1 mouse cellular context compared by ENCODE assay signal in the genomic region with DNA sequence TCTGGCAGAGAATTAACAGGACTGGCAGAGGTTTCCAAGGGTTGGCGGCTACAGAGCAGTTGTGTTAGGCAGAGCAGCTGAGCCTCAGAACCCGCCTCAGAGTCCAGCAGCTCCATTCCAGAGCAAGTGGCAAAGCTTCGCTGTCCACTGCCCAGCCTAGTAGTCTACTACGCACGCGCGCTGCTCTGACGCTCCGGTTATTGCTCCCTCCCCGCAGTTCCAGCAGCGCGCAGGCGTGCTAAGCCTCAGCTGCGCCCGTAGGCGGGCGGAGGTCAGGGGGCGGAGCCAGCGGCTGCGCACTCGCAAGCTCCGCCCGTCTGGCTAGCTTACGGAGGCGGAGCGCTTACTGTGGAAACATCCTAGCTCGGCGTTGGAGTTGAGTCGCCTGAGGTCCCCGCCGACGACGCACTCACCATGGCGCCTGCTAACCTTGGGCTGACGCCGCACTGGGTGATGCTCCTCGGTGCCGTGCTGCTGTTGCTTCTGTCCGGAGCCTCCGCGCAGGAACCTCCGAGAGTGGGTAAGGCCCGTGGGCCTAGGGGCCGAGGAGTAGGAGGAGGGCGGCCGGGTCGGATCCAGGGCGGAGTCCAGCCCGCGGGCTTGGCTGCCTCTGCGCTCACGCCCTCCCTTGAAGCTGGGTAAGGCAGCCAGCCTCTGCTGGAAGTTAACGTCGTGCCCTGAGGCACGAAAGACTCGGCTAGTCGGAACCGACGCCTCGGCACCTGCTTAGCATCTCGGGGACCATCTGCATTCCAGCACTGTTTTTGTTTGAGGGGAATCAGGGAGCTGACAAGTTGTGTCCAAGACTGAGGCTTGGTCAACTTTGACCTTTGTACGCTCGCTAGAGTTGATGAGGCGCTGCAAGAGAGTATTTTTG.
A peak's percentile ranks its signal among the peaks of the same experiment; 100 is the strongest.
TF ChIP-seq lines count a peak whose summit lies in the region.

A gene (plus strand): TSS at position 313 of the 877 bp plus-strand sequence.

TF ChIP-seq in MEL, 35 proteins besides CTCF, POLR2A, EP300 and RAD21 (continued from another document):
- peak; percentile 59 for TF ChIP-seq TCF12 (IDR thresholded peaks at IDR 0.05; ENCODE audit: low read depth, low read length)
- 0 out of 2 replicates have a peak, but pooled peaks have one; percentile 39 for TF ChIP-seq UBTF (IDR thresholded peaks at IDR 0.05; ENCODE audit: borderline replicate concordance, insufficient read depth, low read depth, low read length)
- no peak; the same call in 1 of the 2 replicates for TF ChIP-seq CHD1 (IDR thresholded peaks at IDR 0.05; ENCODE audit: low read depth, low read length)
- TF ChIP-seq ZC3H11A (IDR thresholded peaks at IDR 0.05; ENCODE audit: low read depth, low read length) = no peak
- TF ChIP-seq ETS1 (IDR thresholded peaks at IDR 0.05; ENCODE audit: low read depth, low read length) = no peak
- no peak for TF ChIP-seq ZNF384 (IDR thresholded peaks at IDR 0.05; ENCODE audit: low read depth, low read length)
- no peak for TF ChIP-seq MEF2A (IDR thresholded peaks at IDR 0.05; ENCODE audit: extremely low read depth, insufficient replicate concordance, low read depth, low read length, poor library complexity, severe bottlenecking)
- TF ChIP-seq NELFE (IDR thresholded peaks at IDR 0.05; ENCODE audit: low read depth, low read length) = peak; percentile 89
- no peak for TF ChIP-seq KAT2A (conservative IDR thresholded peaks at IDR 0.05; ENCODE audit: low read depth, low read length)
- TF ChIP-seq TAL1 (IDR thresholded peaks at IDR 0.05; ENCODE audit: low read length) = no peak
- TF ChIP-seq ELF1 (IDR thresholded peaks at IDR 0.05; ENCODE audit: low read depth, low read length) = no peak
- TF ChIP-seq JUND (IDR thresholded peaks at IDR 0.05; ENCODE audit: low read depth, low read length) = no peak
- 0 out of 2 replicates have a peak, but pooled peaks have one; percentile 29 for TF ChIP-seq USF1 (IDR thresholded peaks at IDR 0.05; ENCODE audit: low read depth, low read length)
- TF ChIP-seq HCFC1 (IDR thresholded peaks at IDR 0.05; ENCODE audit: low read depth, low read length) = peak; percentile 72
